Mouse (Mus musculus): Measurements from ENCODE around the gene Sumo1.

DNA sequence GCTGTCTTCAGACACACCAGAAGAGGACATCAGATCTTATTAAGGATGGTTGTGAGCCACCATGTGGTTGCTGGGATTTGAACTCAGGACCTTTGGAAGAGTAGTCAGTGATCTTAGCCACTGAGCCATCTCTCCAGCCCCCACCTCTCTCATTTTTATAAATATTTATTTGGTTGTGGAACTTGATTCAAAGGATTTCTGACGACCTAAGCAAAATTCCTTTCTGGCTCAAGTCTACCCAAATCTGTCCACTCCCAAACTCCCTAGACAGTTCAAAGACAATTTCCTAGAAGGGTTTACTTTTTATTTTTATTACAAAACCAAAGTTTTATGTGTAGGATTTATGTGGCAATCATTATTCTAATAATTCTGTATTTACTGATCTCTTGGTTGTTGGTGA, 81.4 kb downstream of the Sumo1 start:
- no peak for TF ChIP-seq POLR2A (IDR thresholded peaks at IDR 0.05; ENCODE audit: insufficient read depth, low read length)
- no peak for TF ChIP-seq CTCF (IDR thresholded peaks at IDR 0.05; ENCODE audit: low read depth, low read length)
- TF ChIP-seq EP300 (IDR thresholded peaks at IDR 0.05; ENCODE audit: insufficient read depth, low read depth, low read length) = no peak
